Mouse (Mus musculus) CH12.LX (cell line): ENCODE measurements around the gene Syt9. TPM values are rescaled to one million over a fixed set of nuclear protein-coding genes. Genes with fewer than 3 reads are reported as not detected.

Source experiments
- DNase-seq: peaks from one replicate; pipeline ENCODE4 v3.0.0-alpha.2; 2013; ENCODE audit errors: extremely low read depth
- H3K27ac ChIP-seq: 2 replicates; pipeline ENCODE4 v1.5.1; 2012; ENCODE audit warnings: low read depth, mild to moderate bottlenecking, control low read depth, moderate library complexity; ENCODE audit not compliant: insufficient read depth
- H3K27me3 ChIP-seq: replicated peaks from 2 replicates; pipeline ENCODE3; 2012; ENCODE audit warnings: inconsistent platforms
- H3K36me3 ChIP-seq, 2 experiments: replicated peaks in 1 of 2; 2 replicates each; pipeline versions ENCODE3 to v1.6.1; 2012; ENCODE audit warnings: inconsistent platforms in 1 of 2, low read length in 1 of 2, mild to moderate bottlenecking in 1 of 2, mixed read lengths in 1 of 2, moderate library complexity in 1 of 2; ENCODE audit not compliant: control insufficient read depth in 1 of 2, insufficient read depth in 1 of 2
- H3K4me1 ChIP-seq, 2 experiments: 2 replicates each; pipeline ENCODE4 v1.6.1; 2012; ENCODE audit warnings: inconsistent platforms in 1 of 2, moderate library complexity in 1 of 2; ENCODE audit not compliant: insufficient read depth in 2 of 2, control insufficient read depth in 1 of 2
- H3K4me2 ChIP-seq: 2 replicates; pipeline ENCODE4 v1.6.1; 2012; ENCODE audit warnings: low read depth, mild to moderate bottlenecking, control low read depth; ENCODE audit not compliant: poor library complexity, insufficient read depth, severe bottlenecking
- H3K4me3 ChIP-seq, 3 experiments: fragments of 150-350 bp in 1 of 3; sonication (generic) in 1 of 3; replicated peaks in 1 of 3; 2 replicates each; pipeline versions ENCODE3 to v1.5.1; 2011 to 2012; ENCODE audit warnings: low read depth in 2 of 3, low read length in 2 of 3, mild to moderate bottlenecking in 2 of 3, moderate library complexity in 2 of 3, control low read depth in 1 of 3, improper control_type of control experiment in 1 of 3, inconsistent platforms in 1 of 3, mixed read lengths in 1 of 3; ENCODE audit not compliant: poor library complexity in 1 of 3
- H3K79me2 ChIP-seq: replicated peaks from 2 replicates; pipeline ENCODE4 v1.6.1; 2012; ENCODE audit warnings: mild to moderate bottlenecking, moderate library complexity; ENCODE audit not compliant: control insufficient read depth, poor library complexity, insufficient read depth, severe bottlenecking; ENCODE audit errors: extremely low read depth
- H3K9ac ChIP-seq: 2 replicates; pipeline ENCODE4 v1.6.1; 2012; ENCODE audit warnings: low read depth, mild to moderate bottlenecking, control low read depth, moderate library complexity; ENCODE audit not compliant: insufficient read depth
- H3K9me3 ChIP-seq: replicated peaks from 2 replicates; pipeline ENCODE3; 2012; ENCODE audit warnings: low read length, inconsistent platforms, mixed read lengths
- CHD1 ChIP-seq: IDR thresholded peaks from 2 replicates; pipeline ENCODE4 v1.6.1; 2012; ENCODE audit warnings: low read depth, low read length, improper control_type of control experiment, inconsistent platforms
- CHD2 ChIP-seq: IDR thresholded peaks from 2 replicates; pipeline ENCODE4 v1.6.1; 2011; ENCODE audit warnings: low read length, improper control_type of control experiment
- E2F4 ChIP-seq: IDR thresholded peaks from 2 replicates; pipeline ENCODE4 v1.6.1; 2011; ENCODE audit warnings: low read depth, low read length, improper control_type of control experiment; ENCODE audit not compliant: insufficient replicate concordance
- HCFC1 ChIP-seq: IDR thresholded peaks from 2 replicates; pipeline ENCODE4 v1.6.1; 2012; ENCODE audit warnings: low read depth, mild to moderate bottlenecking, inconsistent platforms, low read length, improper control_type of control experiment
- JUND ChIP-seq: conservative IDR thresholded peaks from 2 replicates; pipeline ENCODE4 v1.6.1; 2011; ENCODE audit warnings: low read depth, low read length, improper control_type of control experiment
- KAT2A ChIP-seq: IDR thresholded peaks from 2 replicates; pipeline ENCODE4 v1.6.1; 2012; ENCODE audit warnings: low read length, improper control_type of control experiment, inconsistent platforms; ENCODE audit not compliant: insufficient replicate concordance
- MAFK ChIP-seq: IDR thresholded peaks from 2 replicates; pipeline ENCODE4 v1.6.1; 2011; ENCODE audit warnings: low read length, improper control_type of control experiment; ENCODE audit not compliant: insufficient replicate concordance
- MAX ChIP-seq: IDR thresholded peaks from 2 replicates; pipeline ENCODE4 v1.6.1; 2011; ENCODE audit warnings: low read length, improper control_type of control experiment
- MEF2A ChIP-seq: IDR thresholded peaks from 2 replicates; pipeline ENCODE4 v1.6.1; 2014; ENCODE audit warnings: low read depth, mild to moderate bottlenecking, inconsistent platforms, low read length, improper control_type of control experiment, borderline replicate concordance
- MXI1 ChIP-seq: IDR thresholded peaks from 2 replicates; pipeline ENCODE4 v1.6.1; 2011; ENCODE audit warnings: mild to moderate bottlenecking, low read depth, low read length, improper control_type of control experiment
- MYC ChIP-seq: IDR thresholded peaks from 2 replicates; pipeline ENCODE4 v1.6.1; 2011; ENCODE audit warnings: low read depth, mild to moderate bottlenecking, improper control_type of control experiment, low read length
- NRF1 ChIP-seq: IDR thresholded peaks from 2 replicates; pipeline ENCODE4 v1.6.1; 2014; ENCODE audit warnings: low read depth, mild to moderate bottlenecking, inconsistent platforms, low read length, improper control_type of control experiment, moderate library complexity
- PAX5 ChIP-seq: IDR thresholded peaks from 2 replicates; pipeline ENCODE4 v1.6.1; 2012; ENCODE audit warnings: low read length, inconsistent platforms, mixed read lengths
- POLR2A ChIP-seq: IDR thresholded peaks from 2 replicates; pipeline ENCODE4 v1.6.1; 2011; ENCODE audit warnings: low read depth, mild to moderate bottlenecking, improper control_type of control experiment, low read length
- RAD21 ChIP-seq: IDR thresholded peaks from 2 replicates; pipeline ENCODE4 v1.6.1; 2011; ENCODE audit warnings: low read depth, mild to moderate bottlenecking, low read length, improper control_type of control experiment, moderate library complexity
- RCOR1 ChIP-seq: conservative IDR thresholded peaks from 2 replicates; pipeline ENCODE4 v1.6.1; 2012; ENCODE audit warnings: low read depth, mild to moderate bottlenecking, inconsistent platforms, low read length, improper control_type of control experiment
- SIN3A ChIP-seq: IDR thresholded peaks from 2 replicates; pipeline ENCODE4 v1.6.1; 2012; ENCODE audit warnings: low read length, improper control_type of control experiment, inconsistent platforms
- USF2 ChIP-seq: conservative IDR thresholded peaks from 2 replicates; pipeline ENCODE4 v1.6.1; 2011; ENCODE audit warnings: low read depth, low read length, improper control_type of control experiment
- ZKSCAN1 ChIP-seq: IDR thresholded peaks from 2 replicates; pipeline ENCODE4 v1.6.1; 2012; ENCODE audit warnings: low read depth, inconsistent platforms, low read length, improper control_type of control experiment, borderline replicate concordance
- ZMIZ1 ChIP-seq: IDR thresholded peaks from 2 replicates; pipeline ENCODE4 v1.6.1; 2012; ENCODE audit warnings: low read depth, mild to moderate bottlenecking, inconsistent platforms, low read length, improper control_type of control experiment
- dilution Hi-C: fragments of 300-500 bp; cut with MboI; formaldehyde crosslinking; loops from 2 replicates; pipeline ENCODE4 v1.14.3; 2020; ENCODE audit warnings: low sequenced_read_pairs; ENCODE audit not compliant: extremely low pct_unique_long_range_greater_than_20kb, extremely low pct_ligation_motif_present
- in situ Hi-C: fragments of 300-500 bp; cut with MboI; formaldehyde crosslinking; loops from 3 replicates; pipeline ENCODE4 v1.14.3; 2019; ENCODE audit warnings: low sequenced_read_pairs, low pct_ligation_motif_present, low pct_unique_long_range_greater_than_20kb, mixed read lengths
- polyA plus RNA-seq: library from polyadenylated mRNA; unstranded; fragments of >175 nt; gene quantifications from 2 replicates; pipeline ENCODE4 v1.2.1, GENCODE M21; 2012; ENCODE audit warnings: low read depth; ENCODE audit not compliant: insufficient read length
- total RNA-seq, 2 experiments: library from RNA; depleted of rRNA; stranded (reverse); fragments of 300-350 nt in 1 of 2; fragments of >200 nt in 1 of 2; gene quantifications; 2 replicates each; pipeline ENCODE4 v1.2.3; 2012 to 2014

Syt9 gene
- total and polyA plus RNA-seq, 3 experiments: not detected

DNA sequence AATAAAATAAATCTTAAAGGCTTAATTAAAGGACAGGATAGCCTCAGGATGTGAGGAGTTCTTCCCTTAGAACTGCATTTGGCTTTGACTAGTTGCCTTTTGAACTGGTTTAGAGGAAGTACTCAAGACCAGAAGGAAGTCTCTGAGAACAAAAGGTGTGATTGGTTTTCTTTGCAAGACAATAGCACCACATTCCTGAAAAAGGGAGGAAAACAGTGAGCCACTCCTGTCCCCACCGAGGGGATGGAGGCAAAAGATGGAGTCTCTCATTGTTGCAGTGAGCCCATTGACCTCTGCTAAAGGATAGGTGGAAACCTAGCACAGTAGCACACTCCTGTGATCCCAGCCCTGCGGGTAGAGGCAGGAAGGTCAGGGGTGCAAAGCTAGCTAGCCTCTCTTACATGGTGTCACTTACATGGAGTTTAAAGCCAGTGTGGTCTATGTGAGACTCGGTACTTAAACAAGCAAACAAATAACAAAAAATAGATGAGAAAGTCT lies 30.9 kb upstream of the Syt9 start:
- Histone ChIP-seq H3K4me2 (no peak overlapping the region), H3K27me3 (peaks cover 6% of the 10 kb centered on the region), H3K4me3 (no peak overlapping the region)
- DNase-seq: no peak
- TF ChIP-seq E2F4: no peak
- TF ChIP-seq JUND: no peak
- no peak for TF ChIP-seq CHD1
- no peak for TF ChIP-seq RAD21
- TF ChIP-seq ZKSCAN1: no peak
- no peak for TF ChIP-seq MYC
- TF ChIP-seq KAT2A: no peak
- TF ChIP-seq RCOR1: no peak
- no peak for TF ChIP-seq HCFC1
- TF ChIP-seq, all 38 proteins: peak for 0
- dilution Hi-C loops: no loop called here
- H3K79me2 ChIP-seq: no peaks in the 10 kb centered on the region
- in situ Hi-C loops: no loop called here
- no peaks in the 10 kb centered on the region for H3K36me3 ChIP-seq
- H3K27ac ChIP-seq: no peak overlapping the region
- H3K9me3 ChIP-seq: peaks cover 3% of the 10 kb centered on the region
- H3K9ac ChIP-seq: no peak overlapping the region
- H3K4me1 ChIP-seq: no peaks in the 10 kb centered on the region

GRCm38 (mm10) chr7:107340221-107340620 lies 30.3 kb upstream of the Syt9 start:
- no peaks in the 10 kb centered on the region for H3K79me2 ChIP-seq
- peaks cover 6% of the 10 kb centered on the region for H3K27me3 ChIP-seq
- H3K9me3 ChIP-seq: peaks cover 3% of the 10 kb centered on the region
- in situ Hi-C loops (no loop called here), dilution Hi-C loops (no loop called here)
- H3K9ac ChIP-seq: no peak overlapping the region
- no peak overlapping the region for H3K4me3 ChIP-seq
- no peaks in the 10 kb centered on the region for H3K4me1 ChIP-seq
- H3K4me2 ChIP-seq: no peak overlapping the region
- no peak overlapping the region for H3K27ac ChIP-seq
- H3K36me3 ChIP-seq: no peaks in the 10 kb centered on the region
- TF ChIP-seq MAFK (no peak), MEF2A (no peak), CHD2 (no peak), NRF1 (no peak), MAX (no peak), RCOR1 (no peak), POLR2A (no peak), PAX5 (no peak), ZKSCAN1 (no peak), KAT2A (no peak), MXI1 (no peak), JUND (no peak), SIN3A (no peak), USF2 (no peak), ZMIZ1 (no peak)
- no peak for DNase-seq
